Mouse (Mus musculus) G1E (cell line): ENCODE results near the gene Tbc1d5.

ENCODE experiments used
- CTCF ChIP-seq: IDR thresholded peaks from 2 replicates; pipeline ENCODE4 v1.5.1; 2012; ENCODE audit warnings: low read depth, low read length, inconsistent platforms, mixed read lengths
- GATA2 ChIP-seq: IDR thresholded peaks from 2 replicates; pipeline ENCODE4 v1.6.1; 2012; ENCODE audit warnings: low read depth, low read length, inconsistent platforms, borderline replicate concordance

- TF ChIP-seq CTCF (no peak), GATA2 (no peak)
These were observed 427.2 kb downstream of the Tbc1d5 start for GRCm38 (mm10) chr17:50751911-50752310.
